Mouse (Mus musculus): Measurements from ENCODE around the gene Meiob. TPM values are rescaled to one million over a fixed set of nuclear protein-coding genes. Genes with fewer than 3 reads are reported as not detected.

Gene Meiob
- total and polyA plus RNA-seq, 3 experiments = 0.14 to 0.18 TPM; not detected in 1

DNA sequence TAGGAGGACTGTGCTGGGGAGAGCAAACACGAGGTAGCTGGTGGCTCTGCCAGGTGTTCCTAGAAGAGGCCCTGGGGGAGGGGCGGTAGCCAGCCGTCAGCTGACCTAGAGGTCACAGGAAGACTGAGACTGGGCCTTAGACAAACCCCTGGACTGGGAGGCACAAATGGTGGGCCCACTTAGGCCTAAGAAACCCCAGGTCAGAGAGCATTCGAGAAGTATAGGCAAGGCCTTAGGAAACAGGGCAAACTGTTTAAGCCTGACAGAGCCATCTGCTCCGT, 74.0 kb downstream of the Meiob start:
- 42% methylated on average over 5 of the region's 5 CpGs for WGBS
- TF ChIP-seq EP300 (IDR thresholded peaks at IDR 0.05; ENCODE audit: insufficient read depth, low read depth, low read length) (0 out of 2 replicates have a peak, but pooled peaks have one; percentile 52), CTCF (IDR thresholded peaks at IDR 0.05) (no peak)
- H3K4me3 ChIP-seq = no peak overlapping the region
- peak overlapping the region; percentile 80 for H3K27ac ChIP-seq
- peaks cover 5% of the 10 kb centered on the region for H3K4me1 ChIP-seq (ENCODE audit: control insufficient read depth, insufficient read depth, low read length)
- H3K9ac ChIP-seq (ENCODE audit: low read depth, low read length) = no peak overlapping the region
- no peaks in the 10 kb centered on the region for H3K79me2 ChIP-seq (replicated peaks; ENCODE audit: control insufficient read depth, insufficient read depth, low read length)
- H3K36me3 ChIP-seq (ENCODE audit: control insufficient read depth, insufficient read depth, low read length) = no peaks in the 10 kb centered on the region
- H3K27me3 ChIP-seq (ENCODE audit: control insufficient read depth, insufficient read depth, low read length) = no peaks in the 10 kb centered on the region
- peak; percentile 73 to 82 for DNase-seq
- intact Hi-C loops (cut with DNase I) = no loop called here

DNA sequence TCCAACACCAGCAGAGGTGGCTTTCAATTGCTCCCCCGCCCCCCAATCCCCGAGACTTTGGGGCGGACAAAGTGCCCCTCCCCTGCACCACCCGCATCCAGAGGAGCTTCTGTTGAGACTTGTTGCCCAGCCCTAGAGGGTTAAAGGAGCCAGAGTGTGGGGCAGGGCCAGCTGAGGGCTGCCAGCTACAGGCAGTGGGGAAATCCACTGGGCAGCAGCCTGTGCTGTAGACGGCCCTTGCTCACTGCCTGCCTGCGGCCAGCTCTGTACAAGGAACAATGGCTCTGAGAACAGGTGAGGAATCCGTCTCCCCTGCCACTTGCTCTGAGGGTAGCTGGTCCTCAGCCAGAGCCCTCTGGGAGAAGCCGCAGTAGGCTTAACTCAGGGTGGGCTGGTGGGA, 74.4 kb downstream of the Meiob start:
- peak in 1 of 2 experiments; percentile 36 for DNase-seq
- H3K27ac ChIP-seq = peak overlapping the region; percentile 80
- no peak overlapping the region for H3K4me3 ChIP-seq
- TF ChIP-seq EP300 (IDR thresholded peaks at IDR 0.05; ENCODE audit: insufficient read depth, low read depth, low read length) (no peak), POLR2A (IDR thresholded peaks at IDR 0.05; ENCODE audit: insufficient read depth, low read depth, low read length) (no peak)
- H3K9ac ChIP-seq (ENCODE audit: low read depth, low read length) = 0 out of 2 replicates have a peak overlapping the region, but pooled peaks have one; percentile 8
- no peaks in the 10 kb centered on the region for H3K79me2 ChIP-seq (replicated peaks; ENCODE audit: control insufficient read depth, insufficient read depth, low read length)
- H3K36me3 ChIP-seq (ENCODE audit: control insufficient read depth, insufficient read depth, low read length) = no peaks in the 10 kb centered on the region
- WGBS = 73% methylated on average over 8 of the region's 8 CpGs
- no peaks in the 10 kb centered on the region for H3K27me3 ChIP-seq (ENCODE audit: control insufficient read depth, insufficient read depth, low read length)
- intact Hi-C loops (cut with DNase I) = no loop called here
- peaks cover 5% of the 10 kb centered on the region for H3K4me1 ChIP-seq (ENCODE audit: control insufficient read depth, insufficient read depth, low read length)

DNA sequence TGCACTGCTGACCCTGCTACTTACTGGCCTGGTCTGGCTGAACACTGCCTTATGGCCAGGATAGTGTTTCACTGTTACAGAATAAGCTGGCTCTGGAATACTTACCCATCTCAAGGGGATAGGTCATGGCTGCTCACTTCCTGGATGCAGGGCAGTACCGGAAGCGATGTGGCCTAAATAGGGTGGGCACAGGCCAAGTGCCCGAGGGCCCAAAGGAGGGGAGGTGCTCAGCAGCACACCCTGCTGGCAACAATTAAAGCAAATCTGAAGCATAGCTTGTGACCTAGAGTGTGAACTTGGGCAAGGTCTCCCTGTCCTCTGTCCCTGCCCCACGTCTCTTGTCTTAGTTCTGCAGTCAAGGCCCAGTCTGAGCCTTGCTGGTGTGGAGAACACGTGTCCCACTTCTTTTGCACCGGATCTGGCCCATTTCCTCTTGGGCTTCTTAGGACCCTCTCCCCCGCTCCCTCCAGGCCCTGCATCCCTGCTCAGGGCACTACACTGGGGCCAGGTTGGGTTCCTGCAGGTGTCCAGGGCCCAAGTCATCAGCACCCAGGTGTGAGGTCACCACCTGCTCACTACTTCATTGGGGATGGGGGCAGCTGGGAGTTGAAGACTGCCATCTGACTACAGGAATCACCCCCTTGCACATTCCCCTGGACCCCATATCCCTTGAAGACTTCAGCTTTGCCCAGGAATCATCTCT, 77.8 kb downstream of the Meiob start:
- H3K79me2 ChIP-seq (replicated peaks; ENCODE audit: control insufficient read depth, insufficient read depth, low read length) = no peaks in the 10 kb centered on the region
- no peaks in the 10 kb centered on the region for H3K27me3 ChIP-seq (ENCODE audit: control insufficient read depth, insufficient read depth, low read length)
- no peaks in the 10 kb centered on the region for H3K36me3 ChIP-seq (ENCODE audit: control insufficient read depth, insufficient read depth, low read length)
- peak; percentile 36 to 53 for DNase-seq
- TF ChIP-seq CTCF (IDR thresholded peaks at IDR 0.05) (peak; percentile 72), EP300 (IDR thresholded peaks at IDR 0.05; ENCODE audit: insufficient read depth, low read depth, low read length) (no peak)
- H3K9ac ChIP-seq (ENCODE audit: low read depth, low read length) = no peak overlapping the region
- H3K4me3 ChIP-seq = no peak overlapping the region
- peaks cover 8% of the 10 kb centered on the region for H3K4me1 ChIP-seq (ENCODE audit: control insufficient read depth, insufficient read depth, low read length)
- H3K27ac ChIP-seq = no peak overlapping the region
- intact Hi-C loops (cut with DNase I) = loop anchor here (1.0 kb wide), 1 partner anchor 137 kb away; no protein-coding TSS in a partner anchor
- WGBS = 36% methylated on average over 7 of the region's 7 CpGs

GRCm38 (mm10) chr17:24884391-24884790, 80.3 kb downstream of the Meiob start:
- no peak overlapping the region for H3K4me3 ChIP-seq
- WGBS = 81% methylated on average over 6 of the region's 6 CpGs
- H3K4me1 ChIP-seq (ENCODE audit: control insufficient read depth, insufficient read depth, low read length) = peaks cover 15% of the 10 kb centered on the region

GRCm38 (mm10) chr17:24885356-24886133, 81.5 kb downstream of the Meiob start:
- H3K27me3 ChIP-seq (ENCODE audit: control insufficient read depth, insufficient read depth, low read length) = no peaks in the 10 kb centered on the region
- no peaks in the 10 kb centered on the region for H3K79me2 ChIP-seq (replicated peaks; ENCODE audit: control insufficient read depth, insufficient read depth, low read length)
- TF ChIP-seq CTCF (IDR thresholded peaks at IDR 0.05) (no peak), EP300 (IDR thresholded peaks at IDR 0.05; ENCODE audit: insufficient read depth, low read depth, low read length) (no peak), POLR2A (IDR thresholded peaks at IDR 0.05; ENCODE audit: insufficient read depth, low read depth, low read length) (no peak)
- no peaks in the 10 kb centered on the region for H3K36me3 ChIP-seq (ENCODE audit: control insufficient read depth, insufficient read depth, low read length)
- peak overlapping the region; percentile 76 for H3K4me3 ChIP-seq
- intact Hi-C loops (cut with DNase I) = loop anchor here (2.0 kb wide), 1 partner anchor 35 kb away; the partner anchor contains the start of gene Fahd1
- H3K4me1 ChIP-seq (ENCODE audit: control insufficient read depth, insufficient read depth, low read length) = peaks cover 15% of the 10 kb centered on the region
- peak in 1 of 2 experiments; percentile 21 for DNase-seq
- H3K9ac ChIP-seq (ENCODE audit: low read depth, low read length) = peak overlapping the region; percentile 79
- peak overlapping the region; percentile 71 for H3K27ac ChIP-seq
- 20% methylated on average over 22 of the region's 22 CpGs for WGBS

More at GRCm38 (mm10) chr17:24884391-24884790, 80.3 kb downstream of the Meiob start:
- Histone ChIP-seq H3K27ac (no peak overlapping the region), H3K27me3 (ENCODE audit: control insufficient read depth, insufficient read depth, low read length) (no peaks in the 10 kb centered on the region), H3K79me2 (replicated peaks; ENCODE audit: control insufficient read depth, insufficient read depth, low read length) (no peaks in the 10 kb centered on the region), H3K9ac (ENCODE audit: low read depth, low read length) (no peak overlapping the region), H3K36me3 (ENCODE audit: control insufficient read depth, insufficient read depth, low read length) (no peaks in the 10 kb centered on the region)
- TF ChIP-seq CTCF (IDR thresholded peaks at IDR 0.05) (no peak), EP300 (IDR thresholded peaks at IDR 0.05; ENCODE audit: insufficient read depth, low read depth, low read length) (no peak)
- DNase-seq = no peak
- intact Hi-C loops (cut with DNase I) = loop anchor here (2.0 kb wide), 1 partner anchor 34 kb away; the partner anchor contains the start of gene Fahd1
